Mouse (Mus musculus): Measurements from ENCODE around the gene Arhgef40. TPM values are rescaled to one million over a fixed set of nuclear protein-coding genes. Genes with fewer than 3 reads are reported as not detected.

The Arhgef40 gene
- polyA plus RNA-seq, 1 experiment from 2014 or later: 52.0 TPM

GRCm38 (mm10) chr14:51996231-51996841 lies 11.8 kb downstream of the Arhgef40 start:
- no peak overlapping the region for H3K9ac ChIP-seq (ENCODE audit: low read depth, low read length)
- no peak overlapping the region for H3K4me2 ChIP-seq (ENCODE audit: low read depth, low read length)
- H3K36me3 ChIP-seq (ENCODE audit: control insufficient read depth, insufficient read depth, low read length): peaks cover 3% of the 10 kb centered on the region
- WGBS: 85% methylated on average over 13 of the region's 13 CpGs
- no peak overlapping the region for H3K27ac ChIP-seq (ENCODE audit: low read length)
- no peaks in the 10 kb centered on the region for H3K9me3 ChIP-seq (ENCODE audit: control insufficient read depth, low read length)
- no peak for ATAC-seq
- no peaks in the 10 kb centered on the region for H3K4me1 ChIP-seq (ENCODE audit: control insufficient read depth, insufficient read depth, low read length)
- H3K27me3 ChIP-seq (replicated peaks; ENCODE audit: control insufficient read depth, insufficient read depth, low read length): no peaks in the 10 kb centered on the region
- H3K4me3 ChIP-seq (ENCODE audit: low read length): no peak overlapping the region

GRCm38 (mm10) chr14:51996866-51997265 lies 12.3 kb downstream of the Arhgef40 start:
- no peak overlapping the region for H3K4me2 ChIP-seq (ENCODE audit: low read depth, low read length)
- no peaks in the 10 kb centered on the region for H3K4me1 ChIP-seq (ENCODE audit: control insufficient read depth, insufficient read depth, low read length)
- H3K4me3 ChIP-seq (ENCODE audit: low read length): no peak overlapping the region
- ATAC-seq: peak; percentile 29; the same call in 1 of the 2 replicates
- 70% methylated on average over 17 of the region's 17 CpGs for WGBS
- no peaks in the 10 kb centered on the region for H3K9me3 ChIP-seq (ENCODE audit: control insufficient read depth, low read length)
- H3K36me3 ChIP-seq (ENCODE audit: control insufficient read depth, insufficient read depth, low read length): peaks cover 3% of the 10 kb centered on the region
- H3K27me3 ChIP-seq (replicated peaks; ENCODE audit: control insufficient read depth, insufficient read depth, low read length): no peaks in the 10 kb centered on the region
- H3K9ac ChIP-seq (ENCODE audit: low read depth, low read length): no peak overlapping the region
- H3K27ac ChIP-seq (ENCODE audit: low read length): no peak overlapping the region

GRCm38 (mm10) chr14:51997483-51997882 lies 13.0 kb downstream of the Arhgef40 start:
- Histone ChIP-seq H3K4me3 (ENCODE audit: low read length) (no peak overlapping the region), H3K4me2 (ENCODE audit: low read depth, low read length) (no peak overlapping the region), H3K4me1 (ENCODE audit: control insufficient read depth, insufficient read depth, low read length) (no peaks in the 10 kb centered on the region), H3K9ac (ENCODE audit: low read depth, low read length) (no peak overlapping the region), H3K27me3 (replicated peaks; ENCODE audit: control insufficient read depth, insufficient read depth, low read length) (no peaks in the 10 kb centered on the region), H3K9me3 (ENCODE audit: control insufficient read depth, low read length) (no peaks in the 10 kb centered on the region), H3K27ac (ENCODE audit: low read length) (no peak overlapping the region), H3K36me3 (ENCODE audit: control insufficient read depth, insufficient read depth, low read length) (peaks cover 6% of the 10 kb centered on the region)
- WGBS: 93% methylated on average over 14 of the region's 14 CpGs
- ATAC-seq: no peak

GRCm38 (mm10) chr14:52003981-52004495 lies 19.5 kb downstream of the Arhgef40 start:
- no peak overlapping the region for H3K4me2 ChIP-seq (ENCODE audit: low read depth, low read length)
- ATAC-seq: no peak
- H3K27me3 ChIP-seq (replicated peaks; ENCODE audit: control insufficient read depth, insufficient read depth, low read length): no peaks in the 10 kb centered on the region
- H3K4me1 ChIP-seq (ENCODE audit: control insufficient read depth, insufficient read depth, low read length): peaks cover 8% of the 10 kb centered on the region
- H3K9ac ChIP-seq (ENCODE audit: low read depth, low read length): no peak overlapping the region
- no peak overlapping the region for H3K4me3 ChIP-seq (ENCODE audit: low read length)
- WGBS: 45% methylated on average over 16 of the region's 16 CpGs
- no peak overlapping the region for H3K27ac ChIP-seq (ENCODE audit: low read length)
- H3K36me3 ChIP-seq (ENCODE audit: control insufficient read depth, insufficient read depth, low read length): peaks cover 34% of the 10 kb centered on the region
- H3K9me3 ChIP-seq (ENCODE audit: control insufficient read depth, low read length): no peaks in the 10 kb centered on the region

DNA sequence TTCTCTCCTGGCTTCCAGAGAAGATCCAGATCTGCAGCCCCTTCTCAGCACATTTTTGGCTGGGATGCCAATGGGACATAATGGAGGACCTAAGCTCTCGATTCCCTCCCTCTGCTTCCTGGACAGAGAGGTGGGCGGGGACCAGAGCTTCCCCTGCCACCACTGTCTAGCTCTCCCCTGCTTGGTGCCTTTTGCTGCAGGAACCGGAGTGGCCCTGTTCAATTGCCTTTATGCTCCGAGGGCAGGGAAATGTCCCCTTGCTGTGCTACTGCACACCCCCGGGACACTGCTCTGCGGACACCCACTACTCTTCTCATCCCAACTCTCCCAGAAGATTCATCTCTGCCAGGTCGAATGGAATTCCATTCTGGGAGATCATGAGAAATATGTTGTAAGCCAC lies 20.6 kb downstream of the Arhgef40 start:
- H3K36me3 ChIP-seq (ENCODE audit: control insufficient read depth, insufficient read depth, low read length): peaks cover 31% of the 10 kb centered on the region
- H3K27me3 ChIP-seq (replicated peaks; ENCODE audit: control insufficient read depth, insufficient read depth, low read length): no peaks in the 10 kb centered on the region
- H3K9ac ChIP-seq (ENCODE audit: low read depth, low read length): no peak overlapping the region
- ATAC-seq: no peak
- peaks cover 18% of the 10 kb centered on the region for H3K4me1 ChIP-seq (ENCODE audit: control insufficient read depth, insufficient read depth, low read length)
- H3K9me3 ChIP-seq (ENCODE audit: control insufficient read depth, low read length): no peaks in the 10 kb centered on the region
- H3K27ac ChIP-seq (ENCODE audit: low read length): no peak overlapping the region
- no peak overlapping the region for H3K4me3 ChIP-seq (ENCODE audit: low read length)
- WGBS: 69% methylated on average over 7 of the region's 7 CpGs
- H3K4me2 ChIP-seq (ENCODE audit: low read depth, low read length): no peak overlapping the region

- peaks cover 31% of the 10 kb centered on the region for H3K36me3 ChIP-seq (ENCODE audit: control insufficient read depth, insufficient read depth, low read length)
- no peak overlapping the region for H3K27ac ChIP-seq (ENCODE audit: low read length)
Observed at GRCm38 (mm10) chr14:52005616-52006015, 21.1 kb downstream of the Arhgef40 start.

GRCm38 (mm10) chr14:52006241-52006640 lies 21.7 kb downstream of the Arhgef40 start:
- WGBS: 78% methylated on average over 8 of the region's 8 CpGs
- Histone ChIP-seq H3K9me3 (ENCODE audit: control insufficient read depth, low read length) (no peaks in the 10 kb centered on the region), H3K9ac (ENCODE audit: low read depth, low read length) (no peak overlapping the region), H3K4me1 (ENCODE audit: control insufficient read depth, insufficient read depth, low read length) (peaks cover 26% of the 10 kb centered on the region), H3K27me3 (replicated peaks; ENCODE audit: control insufficient read depth, insufficient read depth, low read length) (no peaks in the 10 kb centered on the region), H3K27ac (ENCODE audit: low read length) (no peak overlapping the region), H3K4me3 (ENCODE audit: low read length) (no peak overlapping the region), H3K4me2 (ENCODE audit: low read depth, low read length) (no peak overlapping the region), H3K36me3 (ENCODE audit: control insufficient read depth, insufficient read depth, low read length) (peaks cover 31% of the 10 kb centered on the region)
- ATAC-seq: no peak

More at GRCm38 (mm10) chr14:52005616-52006015, 21.1 kb downstream of the Arhgef40 start:
- Histone ChIP-seq H3K27me3 (replicated peaks; ENCODE audit: control insufficient read depth, insufficient read depth, low read length) (no peaks in the 10 kb centered on the region), H3K4me1 (ENCODE audit: control insufficient read depth, insufficient read depth, low read length) (peaks cover 23% of the 10 kb centered on the region), H3K9me3 (ENCODE audit: control insufficient read depth, low read length) (no peaks in the 10 kb centered on the region), H3K9ac (ENCODE audit: low read depth, low read length) (no peak overlapping the region), H3K4me3 (ENCODE audit: low read length) (no peak overlapping the region), H3K4me2 (ENCODE audit: low read depth, low read length) (no peak overlapping the region)
- ATAC-seq: peak; percentile 7; the same call in 1 of the 2 replicates
- 64% methylated on average over 6 of the region's 6 CpGs for WGBS

DNA sequence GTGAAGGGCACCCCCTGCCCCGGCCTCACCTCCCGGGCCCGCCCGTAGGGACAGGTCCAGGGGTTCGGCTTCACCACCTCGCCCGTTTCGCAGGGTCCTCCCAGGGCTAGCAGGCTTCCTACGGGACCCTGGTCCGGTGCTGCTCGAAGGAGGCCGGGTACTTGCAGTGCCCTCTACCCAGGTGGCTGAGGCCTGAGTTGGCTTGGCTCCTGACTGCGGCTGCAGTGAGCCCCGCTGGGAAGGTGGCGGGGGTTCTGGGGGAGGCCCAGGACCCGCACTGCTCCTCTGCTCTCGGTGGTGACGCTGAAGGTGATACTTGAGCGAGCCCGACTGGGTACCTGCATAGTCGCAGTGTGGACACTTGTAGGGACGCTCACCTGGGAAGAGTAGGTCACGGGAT lies 22.3 kb downstream of the Arhgef40 start:
- no peaks in the 10 kb centered on the region for H3K27me3 ChIP-seq (replicated peaks; ENCODE audit: control insufficient read depth, insufficient read depth, low read length)
- H3K9me3 ChIP-seq (ENCODE audit: control insufficient read depth, low read length): no peaks in the 10 kb centered on the region
- peaks cover 26% of the 10 kb centered on the region for H3K4me1 ChIP-seq (ENCODE audit: control insufficient read depth, insufficient read depth, low read length)
- H3K36me3 ChIP-seq (ENCODE audit: control insufficient read depth, insufficient read depth, low read length): peaks cover 31% of the 10 kb centered on the region
- WGBS: 91% methylated on average over 23 of the region's 23 CpGs
- ATAC-seq: no peak
- no peak overlapping the region for H3K4me2 ChIP-seq (ENCODE audit: low read depth, low read length)
- no peak overlapping the region for H3K4me3 ChIP-seq (ENCODE audit: low read length)
- H3K9ac ChIP-seq (ENCODE audit: low read depth, low read length): no peak overlapping the region
- H3K27ac ChIP-seq (ENCODE audit: low read length): no peak overlapping the region

GRCm38 (mm10) chr14:52008321-52009203 lies 24.0 kb downstream of the Arhgef40 start:
- Histone ChIP-seq H3K9ac (ENCODE audit: low read depth, low read length) (peak overlapping the region; percentile 19; the same call in 1 of the 2 replicates), H3K4me1 (ENCODE audit: control insufficient read depth, insufficient read depth, low read length) (peaks cover 34% of the 10 kb centered on the region), H3K4me2 (ENCODE audit: low read depth, low read length) (no peak overlapping the region), H3K27ac (ENCODE audit: low read length) (no peak overlapping the region), H3K27me3 (replicated peaks; ENCODE audit: control insufficient read depth, insufficient read depth, low read length) (no peaks in the 10 kb centered on the region), H3K4me3 (ENCODE audit: low read length) (no peak overlapping the region; the same call in 1 of the 2 replicates), H3K9me3 (ENCODE audit: control insufficient read depth, low read length) (no peaks in the 10 kb centered on the region), H3K36me3 (ENCODE audit: control insufficient read depth, insufficient read depth, low read length) (peaks cover 27% of the 10 kb centered on the region)
- ATAC-seq: peak; percentile 67
- WGBS: 52% methylated on average over 38 of the region's 38 CpGs
